Comparison of ENCODE assay signal across 28 mouse cellular contexts in genomic region chr4:105202439-105202838, GRCm38 (mm10). TPM values are rescaled to one million over a fixed set of nuclear protein-coding genes. Genes with fewer than 3 reads are reported as not detected.
DNase-seq lines count a peak whose midpoint lies in the region; ATAC-seq and TF ChIP-seq lines count a peak whose summit lies in the region.
"Had no signal": no experiment of that assay in that cellular context is flagged by ENCODE, and none has a peak within 500 bp of the region (broad histone marks: within the 10 kb centered on the region; RNA-seq: fewer than 3 reads in every experiment).

No protein-coding gene starts in this region.

- no peak overlapping the region for H3K9ac ChIP-seq in forebrain, embryonic 12.5 days
- H3K9ac ChIP-seq in kidney, embryonic 15.5 days, result no peak overlapping the region
- no peak overlapping the region for H3K9ac ChIP-seq in limb, embryonic 15.5 days
- H3K9ac ChIP-seq: hindbrain, embryonic 15.5 days; limb, embryonic 12.5 days; liver, embryonic 14.5 days; neural tube, embryonic 15.5 days had no signal

- 90% methylated on average over 3 of the region's 3 CpGs for WGBS in forebrain, embryonic 10.5 days
- WGBS in forebrain, embryonic 12.5 days, result 90% methylated on average over 3 of the region's 3 CpGs
- WGBS in kidney, adult 2 months, result 47% methylated on average over 3 of the region's 3 CpGs
- WGBS in kidney, embryonic 15.5 days, result 85% methylated on average over 3 of the region's 3 CpGs
- WGBS in limb, embryonic 15.5 days, result 78% methylated on average over 3 of the region's 3 CpGs

- ATAC-seq in forebrain, embryonic 12.5 days (ENCODE audit: low FRiP score), result no peak
- no peak for ATAC-seq in kidney, embryonic 15.5 days (replicated peaks; ENCODE audit: low FRiP score)
- ATAC-seq in limb, embryonic 15.5 days (ENCODE audit: insufficient number of reproducible peaks, low FRiP score, low TSS enrichment, low read depth), result no peak
- ATAC-seq: inflammation-experienced regulatory T-cells, adult 6 months; Patski had no signal

- H3K4me1 ChIP-seq in forebrain, embryonic 10.5 days, result peaks cover 90% of the 10 kb centered on the region
- H3K4me1 ChIP-seq in forebrain, embryonic 12.5 days, result peaks cover 62% of the 10 kb centered on the region
- peaks cover 25% of the 10 kb centered on the region for H3K4me1 ChIP-seq in kidney, adult 2 months (ENCODE audit: control insufficient read depth, insufficient read depth, low read length)
- H3K4me1 ChIP-seq in kidney, embryonic 15.5 days, result peaks cover 69% of the 10 kb centered on the region
- peaks cover 92% of the 10 kb centered on the region for H3K4me1 ChIP-seq in limb, embryonic 15.5 days

- no peak overlapping the region for H3K4me3 ChIP-seq in forebrain, embryonic 10.5 days
- H3K4me3 ChIP-seq in forebrain, embryonic 12.5 days (replicated peaks), result no peak overlapping the region
- no peak overlapping the region for H3K4me3 ChIP-seq in kidney, adult 2 months (ENCODE audit: insufficient read depth, low read depth, low read length)
- H3K4me3 ChIP-seq in kidney, embryonic 15.5 days (replicated peaks), result no peak overlapping the region
- H3K4me3 ChIP-seq in limb, embryonic 15.5 days, result no peak overlapping the region
- H3K4me3 ChIP-seq: hindbrain, embryonic 10.5 days; hindbrain, embryonic 15.5 days; limb, embryonic 12.5 days; neural tube, embryonic 15.5 days had no signal

- H3K4me2 ChIP-seq in forebrain, embryonic 12.5 days, result no peak overlapping the region
- no peak overlapping the region for H3K4me2 ChIP-seq in kidney, embryonic 15.5 days
- no peak overlapping the region for H3K4me2 ChIP-seq in limb, embryonic 15.5 days
- H3K4me2 ChIP-seq: hindbrain, embryonic 15.5 days; limb, embryonic 12.5 days; neural tube, embryonic 15.5 days had no signal

- peaks cover 73% of the 10 kb centered on the region for H3K36me3 ChIP-seq in forebrain, embryonic 10.5 days (replicated peaks)
- peaks cover 26% of the 10 kb centered on the region for H3K36me3 ChIP-seq in forebrain, embryonic 12.5 days (replicated peaks)
- H3K36me3 ChIP-seq in kidney, adult 2 months (ENCODE audit: control insufficient read depth, insufficient read depth, low read length), result no peaks in the 10 kb centered on the region
- H3K36me3 ChIP-seq in kidney, embryonic 15.5 days, result peaks cover 28% of the 10 kb centered on the region
- peaks cover 19% of the 10 kb centered on the region for H3K36me3 ChIP-seq in limb, embryonic 15.5 days
- H3K36me3 ChIP-seq: hindbrain, embryonic 15.5 days; neural tube, embryonic 15.5 days had no signal

- no peaks in the 10 kb centered on the region for H3K9me3 ChIP-seq in forebrain, embryonic 10.5 days
- H3K9me3 ChIP-seq in forebrain, embryonic 12.5 days, result no peaks in the 10 kb centered on the region
- H3K9me3 ChIP-seq in kidney, embryonic 15.5 days (replicated peaks), result no peaks in the 10 kb centered on the region
- no peaks in the 10 kb centered on the region for H3K9me3 ChIP-seq in limb, embryonic 15.5 days
- H3K9me3 ChIP-seq: hindbrain, embryonic 10.5 days; hindbrain, embryonic 15.5 days; limb, embryonic 12.5 days; neural tube, embryonic 15.5 days had no signal

- TF ChIP-seq CTCF in kidney, adult 2 months (conservative IDR thresholded peaks at IDR 0.05; ENCODE audit: insufficient read depth, insufficient read length, low read depth, low read length), result no peak

- H3K27me3 ChIP-seq in forebrain, embryonic 10.5 days (ENCODE audit: poor library complexity, severe bottlenecking), result no peaks in the 10 kb centered on the region
- H3K27me3 ChIP-seq in forebrain, embryonic 12.5 days, result no peaks in the 10 kb centered on the region
- H3K27me3 ChIP-seq in kidney, adult 2 months (replicated peaks; ENCODE audit: control insufficient read depth, insufficient read depth, low read length), result no peaks in the 10 kb centered on the region
- no peaks in the 10 kb centered on the region for H3K27me3 ChIP-seq in kidney, embryonic 15.5 days
- H3K27me3 ChIP-seq in limb, embryonic 15.5 days, result no peaks in the 10 kb centered on the region
- H3K27me3 ChIP-seq: hindbrain, embryonic 15.5 days; limb, embryonic 12.5 days; neural tube, embryonic 15.5 days; Patski had no signal

- TF ChIP-seq POLR2A in kidney, adult 2 months (IDR thresholded peaks at IDR 0.05; ENCODE audit: low read depth, low read length), result no peak

- DNase-seq in forebrain, embryonic 10.5 days (ENCODE audit: extremely low spot score, low spot score), result no peak
- DNase-seq in kidney, adult 2 months, result peak; percentile 63
- DNase-seq in fat pad, adult 2 months (ENCODE audit: extremely low read depth, low read depth, low spot score), result peak; percentile 100
- no peak for DNase-seq in frontal cortex, postnatal 36 days (ENCODE audit: low spot score in 2 of 2)
- DNase-seq in embryo, embryonic 9.5 days (ENCODE audit: extremely low spot score), result no peak
- DNase-seq: cerebellum, adult 11-12 months; cerebellum, adult 9-11 months; embryo, embryonic 11 days; gastrocnemius, postnatal 36 days; heart, postnatal 14 days; lung, adult 2 months; lung, postnatal 10 days; midbrain, embryonic 14.5 days; retina, postnatal 1 day; right cerebral cortex, postnatal 14 days; thymus, postnatal 25 days had no signal

- peak overlapping the region; percentile 27; the same call in 1 of the 2 replicates for H3K27ac ChIP-seq in forebrain, embryonic 10.5 days
- no peak overlapping the region for H3K27ac ChIP-seq in forebrain, embryonic 12.5 days
- no peak overlapping the region for H3K27ac ChIP-seq in kidney, adult 2 months (ENCODE audit: insufficient read depth, low read depth, low read length)
- no peak overlapping the region for H3K27ac ChIP-seq in kidney, embryonic 15.5 days
- peak overlapping the region; percentile 33; the same call in 1 of the 2 replicates for H3K27ac ChIP-seq in limb, embryonic 15.5 days
- H3K27ac ChIP-seq: hindbrain, embryonic 10.5 days; hindbrain, embryonic 15.5 days; kidney, postnatal 0 days; limb, embryonic 12.5 days; liver, embryonic 14.5 days; macrophage; neural tube, embryonic 15.5 days had no signal

RNA-seq across cellular contexts. Expression of gene Plpp3, which starts 45.3 kb away (rescaled TPM):
- 57.2 and 59.4 TPM in 2 replicates for polyA plus RNA-seq in forebrain, embryonic 10.5 days (2016; fragmentation: Nextera tagmentation; extraction: Ambion mirVana)
- polyA plus RNA-seq in forebrain, embryonic 12.5 days (2016; fragmentation: Nextera tagmentation; extraction: Ambion mirVana), result 84.9 and 90.4 TPM in 2 replicates
- polyA plus RNA-seq in kidney, adult 2 months (2012; rRNA removed), result 77.7 and 78.0 TPM in 2 replicates
- 58.2 and 65.5 TPM in 2 replicates for polyA plus RNA-seq in kidney, embryonic 15.5 days (2015; fragmentation: Nextera tagmentation; extraction: Ambion mirVana)
- 143 and 150 TPM in 2 replicates for polyA plus RNA-seq in limb, embryonic 15.5 days (2015; fragmentation: Nextera tagmentation; extraction: Ambion mirVana)

Comparison
In these comparisons a context has a peak if more than half of its experiments do, and no peak if none do; other contexts are left out.
1. H3K27ac ChIP-seq: peak in forebrain, embryonic 10.5 days (single experiment) and limb, embryonic 15.5 days (single experiment); none in forebrain, embryonic 12.5 days (single experiment), kidney, adult 2 months (single experiment) and kidney, embryonic 15.5 days (single experiment).
2. DNase-seq: peak in kidney, adult 2 months (single experiment) and fat pad, adult 2 months (single experiment); none in forebrain, embryonic 10.5 days (single experiment), frontal cortex, postnatal 36 days (0 of 2) and embryo, embryonic 9.5 days (single experiment).